Mouse (Mus musculus) embryonic facial prominence, embryonic 10.5 days (tissue): Measurements from ENCODE around the gene Mettl16. TPM values are rescaled to one million over a fixed set of nuclear protein-coding genes. Genes with fewer than 3 reads are reported as not detected.

ENCODE experiments used
- DNase-seq: peaks from one replicate; pipeline ENCODE4 v3.0.0-alpha.2; 2017; ENCODE audit warnings: low spot score
- H3K27ac ChIP-seq: fragments of 300-500 bp; sonication (generic); replicated peaks from 2 replicates; pipeline ENCODE4 v1.5.1; 2016; ENCODE audit warnings: mild to moderate bottlenecking
- H3K27me3 ChIP-seq: fragments of 300-500 bp; sonication (generic); replicated peaks from 2 replicates; pipeline ENCODE4 v1.6.1; 2016; ENCODE audit warnings: low read depth, mild to moderate bottlenecking; ENCODE audit not compliant: poor library complexity, severe bottlenecking
- H3K36me3 ChIP-seq: fragments of 300-500 bp; sonication (generic); replicated peaks from 2 replicates; pipeline ENCODE4 v1.6.1; 2016; ENCODE audit warnings: mild to moderate bottlenecking, moderate library complexity
- H3K4me1 ChIP-seq: fragments of 300-500 bp; sonication (generic); 2 replicates; pipeline ENCODE4 v1.6.1; 2016
- H3K4me3 ChIP-seq: fragments of 300-500 bp; sonication (generic); 2 replicates; pipeline ENCODE4 v1.5.1; 2016; ENCODE audit warnings: mild to moderate bottlenecking, moderate library complexity
- H3K9me3 ChIP-seq: fragments of 300-500 bp; sonication (generic); 2 replicates; pipeline ENCODE4 v1.6.1; 2016; ENCODE audit warnings: mild to moderate bottlenecking
- WGBS: fragments of 180-500 bp; shearing (Covaris S2); methylation state at CpG from one replicate; pipeline ENCODE4 v1.1.7; 2016; 5-methylcytosine and 5-hydroxymethylcytosine counted together
- polyA plus RNA-seq: library from polyadenylated mRNA; unstranded; fragments of >200 nt; fragmentation: Nextera tagmentation; extraction: Ambion mirVana; gene quantifications from 2 replicates; pipeline ENCODE4 v1.2.1, GENCODE M21; 2016

Gene Mettl16
- polyA plus RNA-seq, 1 experiment from 2014 or later = 73.0 TPM

DNA sequence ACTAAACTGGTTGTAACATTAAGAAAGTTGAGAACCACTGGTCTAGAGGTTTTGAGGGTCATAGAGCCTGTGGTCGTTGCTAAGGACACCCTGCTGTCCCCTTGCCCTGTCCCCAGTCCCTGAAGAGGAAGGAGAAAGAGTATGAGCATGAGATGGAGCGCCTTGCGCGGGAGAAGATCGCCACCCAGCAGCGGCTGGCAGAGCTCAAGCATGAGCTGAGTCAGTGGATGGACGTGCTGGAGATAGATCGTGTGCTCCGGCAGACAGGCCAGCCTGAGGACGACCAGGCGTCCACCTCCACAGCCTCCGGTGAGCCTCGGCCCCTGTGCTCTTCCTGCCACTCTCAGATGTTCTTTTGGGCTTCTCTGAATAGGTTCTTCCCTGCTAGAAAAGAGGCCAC lies 71.4 kb downstream of the Mettl16 start:
- Histone ChIP-seq H3K36me3 (peaks cover 70% of the 10 kb centered on the region), H3K9me3 (peaks cover 3% of the 10 kb centered on the region; the same call in 1 of the 2 replicates), H3K27me3 (no peaks in the 10 kb centered on the region), H3K27ac (no peak overlapping the region), H3K4me1 (peaks cover 36% of the 10 kb centered on the region), H3K4me3 (no peak overlapping the region)
- DNase-seq = no peak
- WGBS = 88% methylated on average over 13 of the region's 13 CpGs

DNA sequence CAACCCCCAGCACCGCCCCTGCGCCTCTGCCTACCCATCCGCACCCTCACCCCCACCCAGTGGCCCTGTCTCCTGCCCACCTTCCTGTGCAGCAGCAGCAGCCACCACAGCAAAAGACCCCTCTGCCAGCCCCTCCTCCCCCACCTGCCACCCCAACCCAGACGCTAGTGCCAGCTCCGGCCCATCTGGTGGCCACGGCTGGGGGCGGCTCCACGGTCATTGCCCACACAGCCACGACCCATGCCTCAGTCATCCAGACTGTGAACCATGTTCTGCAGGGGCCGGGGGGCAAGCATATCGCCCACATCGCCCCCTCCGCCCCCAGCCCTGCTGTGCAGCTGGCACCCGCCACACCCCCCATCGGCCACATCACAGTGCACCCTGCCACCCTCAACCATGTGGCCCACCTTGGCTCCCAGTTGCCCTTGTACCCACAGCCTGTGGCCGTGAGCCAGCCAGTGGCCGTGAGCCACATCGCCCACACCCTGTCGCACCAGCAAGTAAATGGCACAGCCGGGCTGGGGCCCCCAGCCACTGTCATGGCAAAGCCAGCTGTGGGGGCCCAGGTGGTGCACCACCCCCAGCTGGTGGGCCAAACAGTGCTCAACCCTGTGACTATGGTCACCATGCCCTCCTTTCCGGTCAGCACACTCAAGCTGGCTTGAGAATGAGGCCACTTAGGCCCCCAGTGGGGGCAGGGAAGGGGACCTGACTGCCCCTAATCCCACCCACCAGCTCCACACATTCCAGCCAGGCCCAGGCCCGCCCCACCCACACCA lies 72.2 kb downstream of the Mettl16 start:
- Histone ChIP-seq H3K27ac (peak overlapping the region; percentile 30; the same call in 1 of the 2 replicates), H3K4me3 (no peak overlapping the region), H3K4me1 (peaks cover 30% of the 10 kb centered on the region), H3K27me3 (no peaks in the 10 kb centered on the region), H3K36me3 (peaks cover 69% of the 10 kb centered on the region), H3K9me3 (peaks cover 3% of the 10 kb centered on the region; the same call in 1 of the 2 replicates)
- 89% methylated on average over 22 of the region's 22 CpGs for WGBS
- DNase-seq = no peak

- peaks cover 69% of the 10 kb centered on the region for H3K36me3 ChIP-seq
- H3K4me1 ChIP-seq = peaks cover 30% of the 10 kb centered on the region
- no peak overlapping the region for H3K4me3 ChIP-seq
- peaks cover 3% of the 10 kb centered on the region; the same call in 1 of the 2 replicates for H3K9me3 ChIP-seq
- 0 out of 2 replicates have a peak overlapping the region, but pooled peaks have one; percentile 19 for H3K27ac ChIP-seq
- no peaks in the 10 kb centered on the region for H3K27me3 ChIP-seq
- no peak for DNase-seq
- 81% methylated on average over 2 of the region's 2 CpGs for WGBS
Observed at GRCm38 (mm10) chr11:74843435-74843714, 72.7 kb downstream of the Mettl16 start.

DNA sequence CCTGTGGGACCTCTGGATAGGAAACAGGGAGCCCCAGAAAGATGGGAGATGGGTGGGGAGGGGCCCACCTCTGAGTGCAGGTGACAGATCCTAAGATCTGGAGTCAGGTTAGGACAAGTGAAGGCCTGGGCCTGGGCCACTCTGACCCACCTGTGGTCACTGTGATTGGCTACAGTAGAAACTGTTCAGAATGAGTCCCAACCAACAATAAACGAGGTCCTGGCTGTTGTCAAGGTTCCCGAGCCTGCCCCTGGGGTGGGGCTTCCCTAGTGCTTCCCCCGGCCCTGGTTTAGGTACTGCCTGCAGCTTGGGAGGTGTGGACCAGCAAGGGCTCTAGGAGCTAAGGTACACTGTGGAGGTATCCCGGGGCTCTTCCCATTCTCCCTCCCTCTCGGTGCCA lies 73.1 kb downstream of the Mettl16 start:
- Histone ChIP-seq H3K4me3 (no peak overlapping the region), H3K4me1 (peaks cover 31% of the 10 kb centered on the region), H3K36me3 (peaks cover 69% of the 10 kb centered on the region), H3K27me3 (no peaks in the 10 kb centered on the region), H3K9me3 (peaks cover 3% of the 10 kb centered on the region; the same call in 1 of the 2 replicates), H3K27ac (no peak overlapping the region)
- 65% methylated on average over 5 of the region's 5 CpGs for whole genome bisulfite sequencing
- no peak for DNase-seq

DNA sequence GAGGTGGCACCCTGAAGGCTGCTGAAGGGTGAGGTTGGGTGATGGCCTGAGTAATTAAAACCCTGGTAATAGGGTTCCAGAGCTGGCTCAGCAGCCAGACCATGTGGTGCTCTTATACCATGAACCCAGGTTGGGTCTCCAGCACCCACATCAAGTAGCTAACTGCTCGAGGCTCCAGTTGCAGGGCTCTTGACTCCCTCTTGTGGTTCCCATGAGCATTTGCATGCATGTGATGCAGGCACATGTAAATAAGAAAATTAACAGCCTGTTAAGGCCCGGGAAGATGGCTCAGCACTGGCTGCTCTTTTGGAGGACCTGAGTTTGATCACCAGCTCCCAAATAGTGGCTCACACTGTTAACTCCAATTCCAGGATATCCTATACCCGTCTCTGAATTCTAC lies 75.2 kb downstream of the Mettl16 start:
- Histone ChIP-seq H3K27me3 (no peaks in the 10 kb centered on the region), H3K4me1 (peaks cover 36% of the 10 kb centered on the region), H3K36me3 (peaks cover 58% of the 10 kb centered on the region), H3K9me3 (peaks cover 3% of the 10 kb centered on the region; the same call in 1 of the 2 replicates), H3K4me3 (no peak overlapping the region), H3K27ac (no peak overlapping the region)
- 74% methylated on average over 3 of the region's 3 CpGs for WGBS
- no peak for DNase-seq

- WGBS = 3% methylated on average over 13 of the region's 13 CpGs
- peaks cover 3% of the 10 kb centered on the region; the same call in 1 of the 2 replicates for H3K9me3 ChIP-seq
- H3K27ac ChIP-seq = peak overlapping the region; percentile 30; the same call in 1 of the 2 replicates
- DNase-seq = peak; percentile 72
- H3K4me1 ChIP-seq = peaks cover 31% of the 10 kb centered on the region
- H3K36me3 ChIP-seq = peaks cover 40% of the 10 kb centered on the region
- H3K27me3 ChIP-seq = no peaks in the 10 kb centered on the region
- no peak overlapping the region for H3K4me3 ChIP-seq
Observed at GRCm38 (mm10) chr11:74847919-74848521, 77.4 kb downstream of the Mettl16 start.

DNA sequence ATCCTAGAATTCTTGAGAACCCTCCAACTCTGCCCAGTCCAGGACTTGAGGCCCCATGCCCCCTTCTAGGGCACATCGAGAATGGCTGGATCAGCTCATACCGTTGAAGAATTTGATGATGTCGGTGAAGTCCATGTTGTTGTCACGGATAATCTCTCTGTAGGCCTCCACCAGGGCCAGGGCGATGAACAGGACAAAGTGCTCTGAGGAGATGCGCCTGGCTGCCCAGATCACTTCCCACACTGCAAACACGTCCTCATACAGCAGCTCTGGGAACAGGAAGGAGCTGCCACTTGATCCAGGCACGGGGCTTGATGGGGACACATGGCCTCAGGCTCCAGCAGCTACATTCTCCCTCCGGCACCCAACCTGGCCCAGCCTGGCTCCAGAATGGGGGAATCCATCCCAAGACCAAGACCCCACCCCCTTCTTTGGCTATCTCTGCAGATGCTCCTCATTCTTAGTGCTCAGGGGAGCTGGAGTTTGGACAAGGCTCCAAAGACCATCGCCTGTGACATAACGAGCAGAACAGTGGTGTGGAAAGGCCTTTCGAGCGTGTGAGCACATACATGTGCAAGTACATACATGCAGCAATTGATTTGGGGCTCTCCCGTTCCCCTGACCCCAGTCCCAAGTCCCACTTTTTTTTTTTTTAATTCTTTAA lies 80.5 kb downstream of the Mettl16 start:
- peaks cover 17% of the 10 kb centered on the region for H3K36me3 ChIP-seq
- 73% methylated on average over 14 of the region's 14 CpGs for WGBS
- DNase-seq = no peak
- no peaks in the 10 kb centered on the region for H3K27me3 ChIP-seq
- H3K27ac ChIP-seq = 0 out of 2 replicates have a peak overlapping the region, but pooled peaks have one; percentile 31
- no peaks in the 10 kb centered on the region for H3K9me3 ChIP-seq
- peaks cover 25% of the 10 kb centered on the region for H3K4me1 ChIP-seq
- no peak overlapping the region for H3K4me3 ChIP-seq

DNA sequence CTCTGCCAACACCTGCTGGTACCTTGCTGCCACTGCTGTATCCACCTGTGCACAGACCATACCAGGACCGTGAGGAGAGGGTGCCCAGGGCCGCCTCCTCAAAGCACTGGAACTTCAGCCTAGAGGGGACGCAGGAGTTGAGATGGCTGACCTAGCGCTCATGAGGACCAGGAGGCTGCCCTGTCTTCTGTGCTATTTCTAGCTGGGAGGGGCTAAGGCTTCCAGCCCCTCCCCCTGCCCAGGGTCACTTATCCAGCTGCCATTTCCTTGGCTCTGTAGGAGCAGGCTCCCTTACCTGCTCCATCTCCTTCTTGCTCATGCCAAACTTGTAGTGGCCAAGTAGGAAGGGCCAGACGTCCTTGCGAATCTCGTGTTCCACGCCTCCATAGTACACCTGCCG lies 87.1 kb downstream of the Mettl16 start:
- peaks cover 10% of the 10 kb centered on the region; the same call in 1 of the 2 replicates for H3K36me3 ChIP-seq
- H3K27me3 ChIP-seq = no peaks in the 10 kb centered on the region
- WGBS = 80% methylated on average over 9 of the region's 9 CpGs
- no peak overlapping the region for H3K27ac ChIP-seq
- DNase-seq = no peak
- H3K4me3 ChIP-seq = no peak overlapping the region
- no peaks in the 10 kb centered on the region for H3K9me3 ChIP-seq
- H3K4me1 ChIP-seq = peaks cover 17% of the 10 kb centered on the region; the same call in 1 of the 2 replicates

GRCm38 (mm10) chr11:74862129-74862528 lies 91.5 kb downstream of the Mettl16 start:
- no peak for DNase-seq
- H3K36me3 ChIP-seq = peaks cover 11% of the 10 kb centered on the region
- peaks cover 24% of the 10 kb centered on the region; the same call in 1 of the 2 replicates for H3K4me1 ChIP-seq
- 86% methylated on average over 5 of the region's 5 CpGs for WGBS
- no peak overlapping the region for H3K27ac ChIP-seq
- no peaks in the 10 kb centered on the region for H3K9me3 ChIP-seq
- no peaks in the 10 kb centered on the region for H3K27me3 ChIP-seq
- no peak overlapping the region for H3K4me3 ChIP-seq

GRCm38 (mm10) chr11:74863471-74863870 lies 92.8 kb downstream of the Mettl16 start:
- H3K27me3 ChIP-seq = no peaks in the 10 kb centered on the region
- peak; percentile 53 for DNase-seq
- no peaks in the 10 kb centered on the region for H3K9me3 ChIP-seq
- H3K36me3 ChIP-seq = peaks cover 24% of the 10 kb centered on the region
- H3K27ac ChIP-seq = no peak overlapping the region
- WGBS = 27% methylated on average over 11 of the region's 11 CpGs
- peaks cover 17% of the 10 kb centered on the region; the same call in 1 of the 2 replicates for H3K4me1 ChIP-seq
- H3K4me3 ChIP-seq = no peak overlapping the region

DNA sequence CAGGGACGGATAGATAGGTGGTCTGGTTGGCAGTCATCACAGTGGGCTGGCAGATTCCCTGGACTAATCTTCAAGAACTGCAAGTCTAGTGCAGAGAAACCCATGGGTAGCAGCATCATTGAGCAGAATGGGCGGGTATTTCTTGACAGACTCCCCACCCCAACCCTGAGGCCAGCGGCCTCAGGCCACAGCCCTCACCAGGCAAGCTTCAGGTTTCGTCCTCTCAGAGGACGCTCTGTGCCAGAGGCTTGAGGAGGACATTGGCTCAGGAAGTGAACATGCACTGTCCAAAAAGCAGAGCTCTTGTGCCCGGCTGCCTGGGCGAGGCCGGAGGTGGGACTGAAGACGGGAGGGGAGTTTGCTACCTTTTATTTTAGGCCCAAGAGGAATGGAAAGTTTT lies 93.8 kb downstream of the Mettl16 start:
- Histone ChIP-seq H3K27ac (no peak overlapping the region), H3K9me3 (no peaks in the 10 kb centered on the region), H3K4me3 (no peak overlapping the region), H3K4me1 (peaks cover 17% of the 10 kb centered on the region; the same call in 1 of the 2 replicates), H3K36me3 (peaks cover 30% of the 10 kb centered on the region), H3K27me3 (no peaks in the 10 kb centered on the region)
- DNase-seq = no peak
- WGBS = 83% methylated on average over 9 of the region's 9 CpGs

- Histone ChIP-seq H3K4me1 (peaks cover 17% of the 10 kb centered on the region; the same call in 1 of the 2 replicates), H3K4me3 (no peak overlapping the region), H3K9me3 (no peaks in the 10 kb centered on the region), H3K27ac (no peak overlapping the region), H3K27me3 (no peaks in the 10 kb centered on the region), H3K36me3 (peaks cover 28% of the 10 kb centered on the region)
- no peak for DNase-seq
- WGBS = 79% methylated on average over 9 of the region's 9 CpGs
Observed at GRCm38 (mm10) chr11:74865252-74865651, 94.6 kb downstream of the Mettl16 start.
